Mouse (Mus musculus): Measurements from ENCODE around the gene Cercam. TPM values are rescaled to one million over a fixed set of nuclear protein-coding genes. Genes with fewer than 3 reads are reported as not detected.
A peak's percentile ranks its signal among the peaks of the same experiment; 100 is the strongest.

Cercam gene
- polyA plus RNA-seq, 1 experiment from 2014 or later: 6.1 TPM

DNA sequence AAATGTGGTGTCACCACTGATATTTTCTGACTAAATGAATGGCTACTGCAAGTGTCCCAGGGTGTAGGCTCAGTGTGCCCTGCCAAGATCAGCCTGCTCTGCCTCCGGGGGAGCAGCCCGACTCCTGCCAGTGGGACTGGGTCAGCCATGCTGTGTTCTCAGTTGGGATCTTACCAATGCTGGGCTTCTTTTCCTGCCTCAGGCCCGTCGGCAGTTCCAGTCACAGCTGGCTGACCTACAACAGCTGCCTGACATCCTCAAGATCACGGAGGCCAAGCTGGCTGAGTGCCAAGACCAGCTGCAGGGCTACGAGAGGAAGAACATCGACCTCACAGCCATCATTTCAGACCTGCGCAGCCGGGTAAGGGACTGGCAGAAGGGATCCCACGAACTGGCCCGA, 53.0 kb downstream of the Cercam start:
- Histone ChIP-seq H3K27ac (replicated peaks; ENCODE audit: low read depth, low read length) (no peak overlapping the region), H3K4me2 (ENCODE audit: low read depth, low read length) (no peak overlapping the region), H3K27me3 (ENCODE audit: control insufficient read depth, insufficient read depth, low read length) (no peaks in the 10 kb centered on the region), H3K4me1 (ENCODE audit: control insufficient read depth, insufficient read depth, low read length) (no peaks in the 10 kb centered on the region), H3K9me3 (replicated peaks; ENCODE audit: control insufficient read depth, low read length) (no peaks in the 10 kb centered on the region), H3K9ac (replicated peaks; ENCODE audit: low read length) (no peak overlapping the region), H3K36me3 (replicated peaks; ENCODE audit: control insufficient read depth, insufficient read depth, low read depth, low read length) (peaks cover 32% of the 10 kb centered on the region), H3K4me3 (ENCODE audit: low read depth, low read length) (no peak overlapping the region)
- DNase-seq (ENCODE audit: low spot score) (peak; percentile 19), ATAC-seq (replicated peaks; ENCODE audit: insufficient number of reproducible peaks, low FRiP score, low TSS enrichment, low read depth) (no peak)
- WGBS: 80% methylated on average over 11 of the region's 11 CpGs

DNA sequence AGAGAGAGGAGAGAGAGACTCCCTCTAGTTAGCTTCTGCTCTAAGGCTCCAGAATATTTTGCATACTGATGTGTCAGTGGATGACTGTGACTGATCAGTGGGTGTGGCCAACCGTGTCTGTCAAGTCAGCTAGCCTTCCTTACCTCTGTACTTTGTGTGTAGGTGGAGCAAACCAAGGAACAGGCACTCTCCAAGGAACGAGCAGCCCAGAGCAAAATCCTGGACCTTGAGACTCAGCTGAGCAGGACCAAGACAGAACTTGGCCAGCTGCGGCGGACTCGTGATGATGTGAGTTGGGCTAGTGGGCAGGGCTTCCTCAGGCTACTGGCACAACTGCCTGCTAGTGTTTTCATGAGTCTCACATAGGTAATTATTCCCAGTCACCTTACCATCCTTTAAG, 57.6 kb downstream of the Cercam start:
- no peaks in the 10 kb centered on the region for H3K4me1 ChIP-seq (ENCODE audit: control insufficient read depth, insufficient read depth, low read length)
- ATAC-seq (replicated peaks; ENCODE audit: insufficient number of reproducible peaks, low FRiP score, low TSS enrichment, low read depth) (no peak), DNase-seq (ENCODE audit: low spot score) (no peak)
- WGBS: 89% methylated on average over 5 of the region's 5 CpGs
- H3K9me3 ChIP-seq (replicated peaks; ENCODE audit: control insufficient read depth, low read length): no peaks in the 10 kb centered on the region
- H3K27ac ChIP-seq (replicated peaks; ENCODE audit: low read depth, low read length): no peak overlapping the region
- H3K4me3 ChIP-seq (ENCODE audit: low read depth, low read length): no peak overlapping the region
- peaks cover 27% of the 10 kb centered on the region for H3K36me3 ChIP-seq (replicated peaks; ENCODE audit: control insufficient read depth, insufficient read depth, low read depth, low read length)
- H3K4me2 ChIP-seq (ENCODE audit: low read depth, low read length): no peak overlapping the region
- no peaks in the 10 kb centered on the region for H3K27me3 ChIP-seq (ENCODE audit: control insufficient read depth, insufficient read depth, low read length)
- H3K9ac ChIP-seq (replicated peaks; ENCODE audit: low read length): no peak overlapping the region

DNA sequence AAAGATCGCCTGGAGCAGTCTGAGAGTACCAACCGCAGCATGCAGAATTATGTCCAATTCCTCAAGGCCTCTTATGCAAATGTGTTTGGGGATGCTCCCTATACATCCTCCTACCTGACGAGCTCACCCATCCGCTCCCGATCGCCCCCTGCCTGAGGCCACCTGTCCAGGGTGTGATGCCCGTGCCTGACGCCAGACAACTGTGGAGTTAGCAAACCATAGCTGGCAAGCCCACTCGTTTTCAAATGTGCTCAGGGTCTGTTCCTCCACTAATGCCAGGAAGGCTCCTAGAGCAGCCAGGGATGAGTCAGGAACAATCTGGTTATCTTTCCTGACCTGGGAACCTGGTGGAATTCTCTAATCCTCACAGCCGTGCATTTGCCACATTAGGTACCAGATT, 61.5 kb downstream of the Cercam start:
- no peaks in the 10 kb centered on the region for H3K4me1 ChIP-seq (ENCODE audit: control insufficient read depth, insufficient read depth, low read length)
- H3K27me3 ChIP-seq (ENCODE audit: control insufficient read depth, insufficient read depth, low read length): no peaks in the 10 kb centered on the region
- no peak overlapping the region for H3K4me3 ChIP-seq (ENCODE audit: low read depth, low read length)
- ATAC-seq (replicated peaks; ENCODE audit: insufficient number of reproducible peaks, low FRiP score, low TSS enrichment, low read depth): no peak
- no peaks in the 10 kb centered on the region for H3K9me3 ChIP-seq (replicated peaks; ENCODE audit: control insufficient read depth, low read length)
- H3K9ac ChIP-seq (replicated peaks; ENCODE audit: low read length): no peak overlapping the region
- H3K4me2 ChIP-seq (ENCODE audit: low read depth, low read length): no peak overlapping the region
- H3K36me3 ChIP-seq (replicated peaks; ENCODE audit: control insufficient read depth, insufficient read depth, low read depth, low read length): peaks cover 15% of the 10 kb centered on the region
- H3K27ac ChIP-seq (replicated peaks; ENCODE audit: low read depth, low read length): no peak overlapping the region
- DNase-seq (ENCODE audit: low spot score): no peak
- 86% methylated on average over 10 of the region's 10 CpGs for WGBS

DNA sequence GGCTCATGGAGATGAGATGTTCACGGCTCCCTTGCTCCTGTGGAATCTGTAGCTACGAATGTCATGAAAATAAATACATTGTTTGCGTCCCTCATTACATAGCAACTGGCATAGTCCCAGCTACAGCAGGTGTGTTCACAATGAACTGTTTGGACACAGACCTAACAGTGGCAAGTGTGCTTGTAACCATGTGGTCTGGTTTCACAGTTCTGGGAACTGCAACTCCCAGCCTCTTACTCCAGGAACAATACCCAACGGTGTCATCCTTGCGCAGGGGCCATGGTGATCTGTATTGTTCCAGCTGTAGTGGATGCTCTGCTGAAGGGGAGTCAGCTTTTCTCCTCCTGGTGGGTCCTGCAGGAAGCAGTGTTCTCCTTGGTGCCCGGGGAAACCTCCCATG, 62.2 kb downstream of the Cercam start:
- H3K9ac ChIP-seq (replicated peaks; ENCODE audit: low read length): no peak overlapping the region
- no peak for ATAC-seq (replicated peaks; ENCODE audit: insufficient number of reproducible peaks, low FRiP score, low TSS enrichment, low read depth)
- H3K36me3 ChIP-seq (replicated peaks; ENCODE audit: control insufficient read depth, insufficient read depth, low read depth, low read length): peaks cover 11% of the 10 kb centered on the region
- H3K27me3 ChIP-seq (ENCODE audit: control insufficient read depth, insufficient read depth, low read length): no peaks in the 10 kb centered on the region
- DNase-seq (ENCODE audit: low spot score): no peak
- H3K4me1 ChIP-seq (ENCODE audit: control insufficient read depth, insufficient read depth, low read length): no peaks in the 10 kb centered on the region
- H3K4me2 ChIP-seq (ENCODE audit: low read depth, low read length): no peak overlapping the region
- H3K4me3 ChIP-seq (ENCODE audit: low read depth, low read length): no peak overlapping the region
- H3K27ac ChIP-seq (replicated peaks; ENCODE audit: low read depth, low read length): no peak overlapping the region
- 90% methylated on average over 6 of the region's 6 CpGs for WGBS
- no peaks in the 10 kb centered on the region for H3K9me3 ChIP-seq (replicated peaks; ENCODE audit: control insufficient read depth, low read length)

Small RNA genes lying within 50 kb of the gene (microRNA-seq; reads per million reads assigned to microRNA genes)
- gene Mir219a-2 (ENCODE audit: borderline number of aligned reads): not detected
- not detected for gene Mir219b (ENCODE audit: borderline number of aligned reads)

Other genes starting within 250 kb of the Cercam start
- 14.0 and 14.1 TPM in 2 replicates for gene Rapgef1, start 249.4 kb upstream of the Cercam start, polyA plus RNA-seq (2014; fragmentation: Nextera tagmentation; extraction: Ambion mirVana)
- gene Gm13420, start 117.5 kb upstream of the Cercam start, polyA plus RNA-seq (2014; fragmentation: Nextera tagmentation; extraction: Ambion mirVana): 0.25 TPM in 1 of 2 replicates, not detected in the other
- not detected in 2 replicates for gene Gm13547, start 109.9 kb upstream of the Cercam start, polyA plus RNA-seq (2014; fragmentation: Nextera tagmentation; extraction: Ambion mirVana)
- 34.6 and 39.2 TPM in 2 replicates for gene Coq4, start 81.7 kb upstream of the Cercam start, polyA plus RNA-seq (2014; fragmentation: Nextera tagmentation; extraction: Ambion mirVana)
- gene Trub2, start 80.7 kb upstream of the Cercam start, polyA plus RNA-seq (2014; fragmentation: Nextera tagmentation; extraction: Ambion mirVana): 29.1 and 32.3 TPM in 2 replicates
- 11.0 and 11.3 TPM in 2 replicates for gene Slc27a4, start 66.5 kb upstream of the Cercam start, polyA plus RNA-seq (2014; fragmentation: Nextera tagmentation; extraction: Ambion mirVana)
- gene Urm1, start 49.1 kb upstream of the Cercam start, polyA plus RNA-seq (2014; fragmentation: Nextera tagmentation; extraction: Ambion mirVana): 17.6 and 18.4 TPM in 2 replicates
- gene Odf2, start 20.1 kb downstream of the Cercam start, polyA plus RNA-seq (2014; fragmentation: Nextera tagmentation; extraction: Ambion mirVana): 66.4 and 69.8 TPM in 2 replicates
- gene Gle1, start 66.3 kb downstream of the Cercam start, polyA plus RNA-seq (2014; fragmentation: Nextera tagmentation; extraction: Ambion mirVana): 56.8 and 57.7 TPM in 2 replicates
- gene Sptan1, start 96.4 kb downstream of the Cercam start, polyA plus RNA-seq (2014; fragmentation: Nextera tagmentation; extraction: Ambion mirVana): 104 and 108 TPM in 2 replicates
- gene Wdr34, start 179.7 kb downstream of the Cercam start, polyA plus RNA-seq (2014; fragmentation: Nextera tagmentation; extraction: Ambion mirVana): 29.7 and 29.8 TPM in 2 replicates
- 705 and 768 TPM in 2 replicates for gene Set, start 188.2 kb downstream of the Cercam start, polyA plus RNA-seq (2014; fragmentation: Nextera tagmentation; extraction: Ambion mirVana)
- 7.8 and 8.8 TPM in 2 replicates for gene Pkn3, start 208.5 kb downstream of the Cercam start, polyA plus RNA-seq (2014; fragmentation: Nextera tagmentation; extraction: Ambion mirVana)
- 30.9 and 31.6 TPM in 2 replicates for gene Zdhhc12, start 224.5 kb downstream of the Cercam start, polyA plus RNA-seq (2014; fragmentation: Nextera tagmentation; extraction: Ambion mirVana)